Mouse (Mus musculus) thymus, postnatal 10 days (tissue): ENCODE data around the gene Arhgap35.
A peak's percentile ranks its signal among the peaks of the same experiment; 100 is the strongest.
"Not testable (repeated sequence)": the region's sequence is repeated elsewhere in the genome, so short reads cannot be mapped to it uniquely, and the experiment has no call there.

ENCODE experiments used
- DNase-seq, 2 experiments: peaks; one replicate each; pipeline ENCODE4 v3.0.0; 2021; ENCODE audit warnings: low spot score in 2 of 2

Arhgap35 gene

DNA sequence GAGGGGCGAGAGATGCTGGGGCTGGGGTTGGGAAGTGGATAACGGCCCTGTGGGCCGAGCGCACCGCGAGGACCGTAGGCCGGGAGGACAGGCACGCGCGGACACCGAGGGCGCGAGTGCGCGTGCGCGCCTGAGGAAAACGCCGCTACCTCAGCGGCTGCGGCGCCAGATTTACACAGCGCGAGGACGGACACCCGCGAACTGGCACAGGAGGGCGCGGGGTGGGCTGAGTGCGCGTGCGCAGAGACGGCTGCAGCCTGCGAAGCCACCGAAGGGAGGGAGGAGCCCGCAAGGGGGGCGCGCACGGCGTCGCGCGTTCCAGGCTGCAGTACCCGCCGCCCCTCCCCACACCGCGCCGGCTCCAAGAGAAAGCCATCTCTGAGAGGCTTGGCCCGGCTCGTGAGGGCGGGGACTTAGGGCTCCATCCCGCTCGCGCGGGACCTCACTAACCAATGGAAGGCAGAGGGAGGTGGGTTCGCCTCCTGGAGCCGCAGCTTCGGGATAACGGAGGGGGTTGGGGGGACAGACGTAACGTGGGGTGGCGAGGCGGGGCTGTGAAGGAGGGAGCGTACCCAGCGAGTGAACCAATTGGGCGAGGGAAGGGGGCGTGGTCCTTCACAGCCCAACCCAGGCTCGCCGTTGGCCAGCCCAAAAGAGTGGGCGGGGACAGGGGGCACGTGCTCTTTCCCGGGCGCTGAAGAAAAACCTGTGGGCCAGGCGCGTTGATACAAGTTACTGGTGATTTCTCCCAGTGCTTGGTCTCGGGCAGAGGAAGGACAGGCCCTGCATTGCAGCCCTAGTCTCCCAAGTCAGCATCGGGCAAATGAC is at the start of gene Arhgap35:
Gene Arhgap35 (minus strand): TSS at position 106 of the 828 bp plus-strand sequence.
- DNase-seq = peak; percentile 98 to 99

- DNase-seq = no peak
These were observed 29.5 kb upstream of the Arhgap35 start for GRCm38 (mm10) chr7:16644260-16644659.

DNA sequence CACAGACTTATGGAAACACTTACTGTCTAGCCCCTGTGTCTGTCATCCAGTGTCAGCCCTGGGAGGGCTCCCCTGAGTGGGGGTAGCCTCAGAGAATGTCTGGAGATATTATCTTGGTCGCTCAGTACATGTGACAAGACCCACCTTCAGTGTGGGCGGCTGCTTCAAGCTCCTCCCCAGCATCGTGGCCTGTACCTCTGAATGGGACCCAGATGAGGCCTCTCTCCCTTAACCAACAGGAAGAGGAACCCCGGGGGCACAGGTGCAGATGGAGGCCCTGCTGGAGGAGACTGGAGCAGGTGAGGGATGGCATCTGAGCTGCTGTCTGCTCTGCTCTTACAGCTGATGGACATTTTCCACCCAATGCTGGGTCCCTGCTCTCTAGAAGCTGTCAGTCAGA is 28.3 kb upstream of the Arhgap35 start:
- DNase-seq = peak; percentile 35 to 57

DNA sequence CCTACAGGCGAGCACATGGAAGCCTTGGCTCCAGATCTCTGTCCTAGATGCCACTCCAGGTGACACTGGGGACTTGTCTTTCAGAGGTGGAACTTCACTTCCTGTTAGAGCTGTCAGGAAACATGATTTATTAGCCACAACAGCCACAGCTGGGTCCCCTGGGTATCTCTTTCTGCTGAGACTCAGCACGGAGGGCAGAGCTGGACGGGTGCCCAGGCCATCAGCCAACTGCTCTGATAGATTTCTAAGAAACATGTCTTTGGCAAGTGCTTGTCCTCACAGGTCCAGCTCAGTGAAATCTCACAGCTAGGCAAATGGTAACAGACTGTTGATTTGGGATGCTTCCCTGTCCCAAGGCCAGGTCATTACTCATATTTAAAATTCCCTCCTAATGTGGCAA is 24.2 kb upstream of the Arhgap35 start:
- no peak for DNase-seq

DNA sequence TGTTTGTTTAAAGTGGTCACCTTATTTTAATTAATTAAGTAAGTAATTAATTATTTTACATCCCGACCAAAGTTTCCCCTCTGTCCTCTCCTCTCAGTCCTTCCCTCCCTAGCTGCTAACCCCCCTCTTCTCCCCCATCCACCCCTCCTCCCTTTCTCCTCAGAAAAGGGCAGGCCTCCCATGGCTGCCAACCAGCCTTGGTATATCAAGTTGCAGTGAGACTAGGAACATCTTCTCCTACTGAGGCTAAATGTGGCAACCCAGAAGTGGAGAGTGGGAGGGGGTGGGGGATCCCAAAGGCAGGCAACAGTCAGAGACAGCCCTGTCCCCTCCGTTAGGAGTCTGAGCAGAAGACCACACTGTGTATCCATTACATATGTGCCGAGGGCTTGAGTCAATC is 20.3 kb upstream of the Arhgap35 start:
- DNase-seq = no peak

DNA sequence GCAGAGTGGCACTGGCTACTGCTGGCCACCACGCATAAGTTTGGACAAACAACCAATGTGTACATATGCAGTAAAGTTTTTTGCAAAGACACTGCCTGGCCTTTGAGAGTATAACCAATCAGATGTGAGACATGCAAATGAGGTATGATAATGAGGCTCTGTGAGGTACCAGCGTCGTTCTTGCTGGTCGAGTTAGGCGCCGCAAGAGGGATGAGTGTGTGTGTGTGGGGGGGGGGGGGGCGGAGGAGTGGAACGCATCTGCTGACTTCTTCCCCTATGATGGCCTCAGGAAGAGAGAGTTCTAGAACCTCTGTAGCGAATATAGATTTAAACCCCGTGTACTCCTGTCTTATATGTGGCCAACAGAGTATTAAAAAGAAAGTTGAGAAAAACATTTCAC is 19.1 kb upstream of the Arhgap35 start:
- DNase-seq = not testable (repeated sequence)

GRCm38 (mm10) chr7:16631932-16632331 is 17.1 kb upstream of the Arhgap35 start:
- no peak for DNase-seq

GRCm38 (mm10) chr7:16631025-16631424 is 16.2 kb upstream of the Arhgap35 start:
- DNase-seq = no peak

DNA sequence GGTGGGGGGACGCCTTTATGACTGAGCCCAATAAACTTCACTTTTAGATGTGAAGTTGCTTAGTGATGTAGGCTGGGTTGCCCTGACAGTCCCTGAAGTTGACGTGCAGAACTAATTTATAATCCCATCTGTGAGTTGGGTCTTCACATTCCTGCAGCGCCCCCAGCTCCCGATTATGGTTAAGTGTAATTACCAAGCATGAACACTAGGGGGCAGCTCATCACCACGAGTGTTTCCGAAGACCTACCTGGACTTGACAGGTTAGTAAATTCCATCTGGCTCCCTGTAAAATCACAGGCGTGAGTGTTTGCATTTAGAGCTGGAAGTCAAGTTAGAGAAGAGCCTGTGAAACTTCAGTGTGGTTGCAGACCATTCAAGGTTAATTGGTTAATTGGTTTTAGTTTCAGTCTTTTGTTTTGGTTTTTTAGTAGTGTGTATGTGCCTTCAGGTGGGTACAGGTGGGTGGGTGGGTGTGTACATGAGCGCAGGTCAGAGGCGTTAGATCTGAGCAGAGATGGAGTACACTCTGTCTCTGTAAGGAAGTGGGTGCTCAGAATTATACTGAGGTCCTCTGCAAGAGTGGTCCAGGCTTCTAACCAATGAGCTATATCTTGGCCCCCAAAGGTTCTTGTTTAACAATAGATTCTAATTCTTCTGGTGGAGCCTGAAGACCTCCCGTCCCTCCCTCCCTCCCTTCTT is 15.0 kb upstream of the Arhgap35 start:
- peak; percentile 50 to 80 for DNase-seq

DNA sequence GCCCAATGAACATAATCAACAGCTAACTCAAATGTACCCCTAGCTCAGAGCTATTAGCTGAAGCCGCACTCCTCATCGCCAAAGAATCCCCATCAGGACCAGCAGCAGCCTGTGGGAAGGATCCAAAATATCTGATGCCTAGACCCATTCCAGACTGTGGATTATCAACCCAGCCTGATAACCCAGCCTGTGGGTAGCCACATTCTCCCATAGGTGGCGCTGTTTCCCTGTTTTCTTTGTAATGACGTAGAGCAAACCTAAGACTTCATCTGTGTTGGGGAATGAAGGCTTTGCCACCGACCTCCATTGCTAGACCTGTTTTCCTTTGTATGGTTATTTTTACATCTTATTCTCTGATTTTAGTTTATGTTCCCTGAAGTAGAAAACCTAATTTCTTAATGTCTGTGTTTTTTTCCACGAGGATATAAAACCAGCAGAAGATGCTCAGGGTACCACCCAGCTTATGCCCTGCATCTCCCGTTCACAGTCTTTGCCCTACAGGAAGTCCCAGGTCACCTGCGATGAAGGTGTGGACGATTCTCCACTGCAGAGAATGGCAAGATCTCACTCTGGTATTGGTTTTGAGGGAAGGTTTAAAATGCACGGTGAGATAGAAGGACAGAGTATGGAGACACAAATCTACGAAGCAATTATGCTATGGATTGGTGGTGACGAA is 13.4 kb upstream of the Arhgap35 start:
- DNase-seq = peak; percentile 28 to 81

DNA sequence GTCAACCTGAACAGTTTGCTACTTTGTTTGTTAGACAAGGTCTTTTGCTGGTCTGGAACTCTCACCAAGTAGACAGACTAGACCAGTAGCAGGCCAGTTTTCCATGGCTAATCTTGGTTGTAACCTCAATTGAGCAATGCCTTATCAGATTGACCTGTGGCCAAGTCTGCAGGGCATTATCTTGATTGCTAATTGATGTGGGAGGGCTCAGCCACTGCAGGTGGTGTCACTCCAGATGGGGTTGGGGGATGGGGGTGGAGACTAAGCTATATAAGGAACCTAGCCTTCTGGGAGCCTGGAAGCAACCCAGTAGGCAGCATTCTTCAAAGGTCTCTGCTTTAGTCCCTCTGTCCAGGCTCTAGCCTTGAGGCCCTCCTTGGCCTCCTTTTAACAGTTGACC is 8.9 kb upstream of the Arhgap35 start:
- no peak for DNase-seq

DNA sequence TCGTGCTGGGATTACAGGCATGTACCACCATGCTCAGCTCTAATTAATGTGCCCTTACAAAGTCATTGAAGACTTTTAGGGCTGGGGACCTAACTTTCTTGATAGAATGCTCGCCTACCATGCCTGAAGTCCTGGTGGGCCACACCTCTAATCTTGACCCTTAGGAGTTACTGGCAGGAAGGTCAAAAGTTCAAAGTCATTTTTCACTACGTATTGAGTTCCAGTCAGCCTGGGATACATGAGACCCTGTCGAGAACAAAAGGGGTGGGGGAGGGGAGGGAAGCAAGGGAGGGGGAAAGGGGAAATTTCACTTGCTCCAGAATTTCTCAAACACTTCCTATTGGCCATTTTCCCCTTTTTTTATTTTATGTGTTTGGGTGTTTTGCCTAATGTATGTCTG is 8.3 kb upstream of the Arhgap35 start:
- no peak for DNase-seq

- no peak for DNase-seq
These were observed 6.4 kb upstream of the Arhgap35 start for GRCm38 (mm10) chr7:16621066-16621622.

- DNase-seq = peak; percentile 32 to 58
These were observed 3.9 kb upstream of the Arhgap35 start for GRCm38 (mm10) chr7:16618661-16619211.

- peak; percentile 9 to 20 for DNase-seq
These were observed 2.3 kb upstream of the Arhgap35 start for GRCm38 (mm10) chr7:16617045-16617444.

- peak in 1 of 2 experiments; percentile 69 for DNase-seq
These were observed 464 bp downstream of the Arhgap35 start for GRCm38 (mm10) chr7:16614171-16614887.

DNA sequence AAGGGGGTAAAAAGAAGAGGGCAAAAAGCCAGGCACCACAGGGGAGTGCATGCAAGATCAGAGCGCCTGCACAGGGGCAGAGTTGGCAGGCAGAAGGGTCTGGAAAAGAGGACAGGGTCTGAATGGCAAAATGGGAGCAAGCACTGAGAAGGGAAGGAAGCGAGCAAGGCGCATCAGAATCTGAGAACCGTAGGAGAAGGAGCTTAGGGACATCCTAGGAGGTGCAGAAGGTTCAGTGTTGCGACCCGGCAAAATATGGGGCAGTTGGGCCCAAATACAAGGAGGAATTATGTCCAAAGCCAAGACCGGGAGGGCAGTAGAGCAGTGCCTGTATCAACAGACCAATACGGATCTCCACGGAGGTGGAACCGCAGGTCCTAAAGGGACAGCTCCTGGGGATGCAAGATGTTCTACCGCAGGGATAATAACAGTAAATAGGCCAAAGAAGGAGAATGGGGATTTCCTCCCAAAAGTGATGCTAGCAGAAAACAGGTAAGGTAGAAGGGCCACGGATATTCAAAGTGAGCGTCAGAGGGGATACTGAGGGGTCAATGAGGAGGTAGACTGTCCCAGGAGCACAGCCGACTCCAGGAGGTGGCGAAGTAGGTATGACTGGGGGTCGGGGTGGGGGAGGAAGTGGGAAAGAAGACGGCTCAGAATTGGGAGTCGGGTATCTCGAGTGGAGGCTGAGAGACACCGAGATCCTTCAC is 1.2 kb downstream of the Arhgap35 start:
- DNase-seq = peak in 1 of 2 experiments; percentile 7

- DNase-seq = no peak
These were observed 4.4 kb downstream of the Arhgap35 start for GRCm38 (mm10) chr7:16610345-16610744.

GRCm38 (mm10) chr7:16608961-16609360 is 5.8 kb downstream of the Arhgap35 start:
- no peak for DNase-seq

DNA sequence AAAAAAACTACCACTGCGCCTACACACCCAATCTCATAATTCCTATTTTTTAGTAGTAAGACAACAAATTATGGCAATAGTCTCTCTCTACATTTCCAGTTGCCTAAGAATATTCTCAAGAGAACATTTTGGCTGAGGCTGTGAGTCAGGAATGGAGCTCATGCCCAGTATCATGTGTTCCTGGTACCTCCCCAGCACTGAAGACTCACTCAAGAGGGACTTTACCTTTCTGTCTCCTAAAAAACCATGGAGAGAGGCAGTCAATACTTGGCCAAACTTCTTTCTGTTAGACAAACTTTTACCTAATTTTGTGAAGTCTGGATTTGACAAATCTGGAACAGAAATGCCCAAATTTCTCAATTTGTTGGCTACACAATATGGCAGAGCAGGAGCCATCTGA is 6.7 kb downstream of the Arhgap35 start:
- no peak for DNase-seq
